Mouse (Mus musculus) MEL (cell line): ENCODE measurements around the gene Tmem132b. TPM values are rescaled to one million over a fixed set of nuclear protein-coding genes. Genes with fewer than 3 reads are reported as not detected.

Experiments
- DNase-seq: peaks from one replicate; pipeline ENCODE4 v3.0.0; 2011; ENCODE audit warnings: low read depth, low spot score
- H3K27ac ChIP-seq: 2 replicates; pipeline ENCODE4 v1.5.1; 2012; ENCODE audit warnings: low read depth, mild to moderate bottlenecking, control low read depth, low read length, moderate library complexity; ENCODE audit not compliant: control insufficient read depth
- H3K27me3 ChIP-seq, 2 experiments: fragments of 150-350 bp in 1 of 2; sonication (generic) in 1 of 2; 2 replicates each; pipeline ENCODE4 v1.6.1; 2012; ENCODE audit warnings: low read length in 2 of 2, mild to moderate bottlenecking in 2 of 2, improper control_type of control experiment in 1 of 2, moderate library complexity in 1 of 2; ENCODE audit not compliant: insufficient read depth in 2 of 2, control insufficient read depth in 1 of 2
- H3K36me3 ChIP-seq, 2 experiments: 2 replicates each; pipeline ENCODE4 v1.6.1; 2012 to 2014; ENCODE audit warnings: low read length in 2 of 2, improper control_type of control experiment in 1 of 2, inconsistent platforms in 1 of 2, mild to moderate bottlenecking in 1 of 2; ENCODE audit not compliant: insufficient read depth in 2 of 2, control insufficient read depth in 1 of 2
- H3K4me1 ChIP-seq, 2 experiments: fragments of 150-350 bp in 1 of 2; sonication (generic) in 1 of 2; 2 replicates each; pipeline ENCODE4 v1.6.1; 2012; ENCODE audit warnings: low read length in 2 of 2, improper control_type of control experiment in 1 of 2, mild to moderate bottlenecking in 1 of 2; ENCODE audit not compliant: insufficient read depth in 2 of 2, control insufficient read depth in 1 of 2
- H3K4me3 ChIP-seq, 2 experiments: fragments of 150-350 bp in 1 of 2; sonication (generic) in 1 of 2; 2 replicates each; pipeline ENCODE4 v1.5.1; 2012; ENCODE audit warnings: low read depth in 2 of 2, low read length in 2 of 2, mild to moderate bottlenecking in 2 of 2, moderate library complexity in 2 of 2, control low read depth in 1 of 2, improper control_type of control experiment in 1 of 2; ENCODE audit not compliant: control insufficient read depth in 1 of 2, insufficient read depth in 1 of 2
- H3K79me2 ChIP-seq: 2 replicates; pipeline ENCODE4 v1.6.1; 2012; ENCODE audit warnings: mild to moderate bottlenecking, low read length, moderate library complexity; ENCODE audit not compliant: control insufficient read depth, poor library complexity, insufficient read depth
- H3K9ac ChIP-seq: 2 replicates; pipeline ENCODE4 v1.6.1; 2012; ENCODE audit warnings: low read depth, mild to moderate bottlenecking, control low read depth, low read length, moderate library complexity; ENCODE audit not compliant: control insufficient read depth, poor library complexity, severe bottlenecking
- H3K9me3 ChIP-seq: fragments of 150-350 bp; sonication (generic); replicated peaks from 2 replicates; pipeline ENCODE4 v1.6.1; 2012; ENCODE audit warnings: mild to moderate bottlenecking, low read length, improper control_type of control experiment, moderate library complexity; ENCODE audit not compliant: insufficient read depth
- BHLHE40 ChIP-seq: IDR thresholded peaks from 2 replicates; pipeline ENCODE4 v1.6.1; 2012; ENCODE audit warnings: low read depth, mild to moderate bottlenecking, inconsistent platforms, low read length, improper control_type of control experiment, borderline replicate concordance
- CHD2 ChIP-seq: IDR thresholded peaks from 2 replicates; pipeline ENCODE4 v1.6.1; 2011; ENCODE audit warnings: low read length, improper control_type of control experiment
- E2F4 ChIP-seq: IDR thresholded peaks from 2 replicates; pipeline ENCODE4 v1.6.1; 2011; ENCODE audit warnings: low read depth, low read length, improper control_type of control experiment, borderline replicate concordance
- ELF1 ChIP-seq: IDR thresholded peaks from 2 replicates; pipeline ENCODE4 v1.6.1; 2014; ENCODE audit warnings: low read depth, mild to moderate bottlenecking, inconsistent platforms, low read length, improper control_type of control experiment, moderate library complexity
- EP300 ChIP-seq, 2 experiments: IDR thresholded peaks; 2 replicates each; pipeline ENCODE4 v1.6.1; 2011; ENCODE audit warnings: improper control_type of control experiment in 2 of 2, low read length in 2 of 2, low read depth in 1 of 2, mild to moderate bottlenecking in 1 of 2
- ETS1 ChIP-seq: IDR thresholded peaks from 2 replicates; pipeline ENCODE4 v1.6.1; 2012; ENCODE audit warnings: low read depth, mild to moderate bottlenecking, inconsistent platforms, low read length, improper control_type of control experiment, moderate library complexity
- GABPA ChIP-seq: IDR thresholded peaks from 2 replicates; pipeline ENCODE4 v1.6.1; 2012; ENCODE audit warnings: low read depth, mild to moderate bottlenecking, inconsistent platforms, low read length, improper control_type of control experiment, moderate library complexity
- GATA1 ChIP-seq: IDR thresholded peaks from 2 replicates; pipeline ENCODE4 v1.6.1; 2011; ENCODE audit warnings: low read depth, low read length, improper control_type of control experiment
- HCFC1 ChIP-seq: IDR thresholded peaks from 2 replicates; pipeline ENCODE4 v1.6.1; 2012; ENCODE audit warnings: low read depth, mild to moderate bottlenecking, inconsistent platforms, low read length, improper control_type of control experiment, moderate library complexity
- JUND ChIP-seq: IDR thresholded peaks from 2 replicates; pipeline ENCODE4 v1.6.1; 2011; ENCODE audit warnings: low read depth, mild to moderate bottlenecking, improper control_type of control experiment, low read length
- KAT2A ChIP-seq: conservative IDR thresholded peaks from 2 replicates; pipeline ENCODE4 v1.6.1; 2012; ENCODE audit warnings: low read depth, low read length, improper control_type of control experiment, inconsistent platforms
- MAX ChIP-seq: IDR thresholded peaks from 2 replicates; pipeline ENCODE4 v1.6.1; 2011; ENCODE audit warnings: low read length, improper control_type of control experiment
- MXI1 ChIP-seq: IDR thresholded peaks from 2 replicates; pipeline ENCODE4 v1.6.1; 2011; ENCODE audit warnings: mild to moderate bottlenecking, low read depth, low read length, improper control_type of control experiment
- MYB ChIP-seq: IDR thresholded peaks from 2 replicates; pipeline ENCODE4 v1.6.1; 2011; ENCODE audit warnings: mild to moderate bottlenecking, low read depth, low read length, improper control_type of control experiment
- NRF1 ChIP-seq: IDR thresholded peaks from 2 replicates; pipeline ENCODE4 v1.6.1; 2014; ENCODE audit warnings: low read depth, mild to moderate bottlenecking, inconsistent platforms, low read length, improper control_type of control experiment, moderate library complexity; ENCODE audit not compliant: poor library complexity, insufficient read depth, severe bottlenecking
- POLR2A ChIP-seq, 2 experiments: IDR thresholded peaks; 2 replicates each; pipeline ENCODE4 v1.6.1; 2011 to 2012; ENCODE audit warnings: low read length in 2 of 2, mild to moderate bottlenecking in 2 of 2, control low read depth in 1 of 2, improper control_type of control experiment in 1 of 2, low read depth in 1 of 2, moderate library complexity in 1 of 2; ENCODE audit not compliant: control insufficient read depth in 1 of 2, insufficient read depth in 1 of 2, poor library complexity in 1 of 2
- RAD21 ChIP-seq: IDR thresholded peaks from 2 replicates; pipeline ENCODE4 v1.6.1; 2011; ENCODE audit warnings: mild to moderate bottlenecking, low read depth, low read length, improper control_type of control experiment
- RCOR1 ChIP-seq: IDR thresholded peaks from 2 replicates; pipeline ENCODE4 v1.6.1; 2012; ENCODE audit warnings: low read depth, mild to moderate bottlenecking, inconsistent platforms, low read length, improper control_type of control experiment
- SIN3A ChIP-seq: IDR thresholded peaks from 2 replicates; pipeline ENCODE4 v1.6.1; 2012; ENCODE audit warnings: low read length, improper control_type of control experiment, inconsistent platforms
- TCF12 ChIP-seq: IDR thresholded peaks from 2 replicates; pipeline ENCODE4 v1.6.1; 2014; ENCODE audit warnings: low read depth, mild to moderate bottlenecking, inconsistent platforms, low read length, improper control_type of control experiment, moderate library complexity
- USF1 ChIP-seq: IDR thresholded peaks from 2 replicates; pipeline ENCODE4 v1.6.1; 2014; ENCODE audit warnings: low read depth, mild to moderate bottlenecking, inconsistent platforms, low read length, improper control_type of control experiment, moderate library complexity
- USF2 ChIP-seq, 2 experiments: IDR thresholded peaks; 2 replicates each; pipeline ENCODE4 v1.6.1; 2011 to 2012; ENCODE audit warnings: improper control_type of control experiment in 2 of 2, low read length in 2 of 2, borderline replicate concordance in 1 of 2, inconsistent platforms in 1 of 2, low read depth in 1 of 2, mild to moderate bottlenecking in 1 of 2; ENCODE audit not compliant: insufficient read depth in 1 of 2
- ZKSCAN1 ChIP-seq: IDR thresholded peaks from 2 replicates; pipeline ENCODE4 v1.6.1; 2012; ENCODE audit warnings: low read depth, mild to moderate bottlenecking, inconsistent platforms, low read length, improper control_type of control experiment, moderate library complexity
- ZMIZ1 ChIP-seq: IDR thresholded peaks from 2 replicates; pipeline ENCODE4 v1.6.1; 2012; ENCODE audit warnings: low read depth, mild to moderate bottlenecking, inconsistent platforms, low read length, improper control_type of control experiment, moderate library complexity
- ZNF384 ChIP-seq: IDR thresholded peaks from 2 replicates; pipeline ENCODE4 v1.6.1; 2012; ENCODE audit warnings: low read depth, mild to moderate bottlenecking, inconsistent platforms, low read length, improper control_type of control experiment
- polyA plus RNA-seq, 2 experiments: library from polyadenylated mRNA; stranded (reverse) in 1 of 2; unstranded in 1 of 2; fragments of >175 nt in 1 of 2; fragments of >200 nt in 1 of 2; gene quantifications; 2 replicates each; pipeline versions ENCODE4 v1.2.1 to v1.2.4; 2012; ENCODE audit warnings: low replicate concordance in 2 of 2, low read depth in 1 of 2; ENCODE audit not compliant: insufficient read length in 2 of 2, insufficient read depth in 1 of 2, missing spikeins in 1 of 2
- total RNA-seq: library from RNA; depleted of rRNA; stranded (reverse); fragments of 300-350 nt; gene quantifications from 2 replicates; pipeline ENCODE4 v1.2.3, GENCODE M21; 2012

The Tmem132b gene
- total and polyA plus RNA-seq, 3 experiments, result not detected

DNA sequence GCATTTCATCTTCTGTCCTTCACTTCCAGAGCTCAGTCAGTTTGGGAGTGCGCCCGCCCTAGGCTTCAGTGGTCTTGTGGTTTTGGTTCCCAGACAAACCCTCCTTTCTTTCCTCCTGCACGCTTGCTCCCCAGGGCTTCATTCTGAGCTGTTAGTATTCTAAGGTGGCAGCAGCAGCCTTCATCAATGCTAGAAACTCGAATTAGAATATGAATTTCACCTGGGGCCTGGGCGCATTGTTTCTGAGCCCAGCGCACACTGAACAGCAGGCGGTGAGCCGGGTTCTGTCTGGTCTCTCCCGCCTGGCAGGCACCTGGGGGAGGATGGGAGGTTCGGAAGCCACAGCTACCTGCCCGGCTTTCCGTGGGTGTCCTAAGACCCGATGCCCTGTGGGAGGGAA, 14.7 kb downstream of the Tmem132b start:
- Histone ChIP-seq H3K27ac (no peak overlapping the region), H3K4me3 (no peak overlapping the region), H3K27me3 (no peaks in the 10 kb centered on the region), H3K79me2 (no peaks in the 10 kb centered on the region), H3K9ac (no peak overlapping the region), H3K9me3 (no peaks in the 10 kb centered on the region), H3K4me1 (no peaks in the 10 kb centered on the region), H3K36me3 (no peaks in the 10 kb centered on the region)
- DNase-seq, result no peak
- TF ChIP-seq ZKSCAN1, result no peak
- TF ChIP-seq GABPA, result no peak
- TF ChIP-seq RAD21, result no peak
- no peak for TF ChIP-seq USF1
- no peak for TF ChIP-seq SIN3A
- TF ChIP-seq CHD2, result no peak
- no peak for TF ChIP-seq BHLHE40
- TF ChIP-seq E2F4, result no peak
- no peak for TF ChIP-seq TCF12
- TF ChIP-seq KAT2A, result no peak
- TF ChIP-seq ETS1, result no peak
- TF ChIP-seq MXI1, result no peak
- no peak for TF ChIP-seq EP300 (IDR thresholded peaks at IDR 0.05; ENCODE audit: low read depth in 1 of 2, low read length in 2 of 2)

DNA sequence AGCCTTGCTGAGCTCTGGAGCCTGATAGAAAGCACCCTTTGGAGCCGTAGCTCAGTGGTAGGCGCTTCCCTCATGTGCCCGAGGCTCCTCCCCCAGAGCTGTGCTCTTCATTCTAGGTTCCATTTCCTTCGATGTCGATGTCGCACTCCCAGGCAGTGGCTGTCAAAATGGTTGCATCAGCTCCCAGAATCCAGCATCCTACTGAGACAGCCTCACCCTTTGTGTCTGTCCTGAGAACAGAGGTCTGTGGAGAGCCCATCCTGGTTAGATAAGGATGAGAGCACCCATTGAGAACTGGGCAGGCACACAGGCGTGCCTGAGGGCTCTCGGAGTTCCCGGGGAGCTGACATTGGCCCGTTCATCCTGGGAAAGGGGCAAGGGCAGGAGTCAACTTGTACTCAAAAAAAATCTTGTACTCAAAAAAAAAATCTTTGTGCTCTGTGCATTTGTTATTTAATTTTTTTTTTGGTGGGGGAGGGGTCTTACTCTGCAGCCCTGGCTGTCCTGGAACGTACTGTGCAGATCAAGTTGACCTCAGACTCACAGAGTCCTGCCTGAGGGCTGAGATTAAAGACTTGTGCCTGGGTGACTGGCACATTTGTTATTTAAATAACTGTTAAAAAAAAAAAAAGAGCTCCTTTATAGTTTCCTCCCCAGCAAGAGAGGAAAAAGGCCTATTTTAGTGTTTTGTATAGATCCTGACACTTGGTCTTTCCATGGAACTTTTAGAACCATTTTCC, 18.3 kb downstream of the Tmem132b start:
- TF ChIP-seq JUND, result no peak
- DNase-seq, result no peak
- Histone ChIP-seq H3K79me2 (no peaks in the 10 kb centered on the region), H3K4me3 (no peak overlapping the region), H3K9ac (no peak overlapping the region), H3K36me3 (no peaks in the 10 kb centered on the region), H3K27me3 (no peaks in the 10 kb centered on the region), H3K9me3 (no peaks in the 10 kb centered on the region), H3K4me1 (no peaks in the 10 kb centered on the region), H3K27ac (no peak overlapping the region)

GRCm38 (mm10) chr5:125555732-125556131, 24.2 kb downstream of the Tmem132b start:
- no peak for DNase-seq
- Histone ChIP-seq H3K4me1 (no peaks in the 10 kb centered on the region), H3K79me2 (no peaks in the 10 kb centered on the region), H3K27ac (no peak overlapping the region), H3K9me3 (no peaks in the 10 kb centered on the region), H3K36me3 (no peaks in the 10 kb centered on the region), H3K4me3 (no peak overlapping the region), H3K9ac (no peak overlapping the region), H3K27me3 (no peaks in the 10 kb centered on the region; a peak in 1 of 4 replicates)
- no peak for TF ChIP-seq GATA1
- TF ChIP-seq MYB, result no peak
- no peak for TF ChIP-seq RCOR1
- no peak for TF ChIP-seq POLR2A (IDR thresholded peaks at IDR 0.05; ENCODE audit: control insufficient read depth in 1 of 2, insufficient read depth in 1 of 2, low read depth in 1 of 2, low read length in 2 of 2, poor library complexity in 1 of 2)
- no peak for TF ChIP-seq TCF12
- TF ChIP-seq ZNF384, result no peak
- TF ChIP-seq CHD2, result no peak
- TF ChIP-seq GABPA, result no peak
- no peak for TF ChIP-seq ETS1
- TF ChIP-seq ZKSCAN1, result no peak
- TF ChIP-seq E2F4, result no peak
- TF ChIP-seq ZMIZ1, result no peak
- no peak for TF ChIP-seq NRF1
- TF ChIP-seq HCFC1, result no peak
- TF ChIP-seq JUND, result no peak
- no peak for TF ChIP-seq MAX
- no peak for TF ChIP-seq USF2 (IDR thresholded peaks at IDR 0.05; ENCODE audit: borderline replicate concordance in 1 of 2, insufficient read depth in 1 of 2, low read depth in 1 of 2, low read length in 2 of 2)
- no peak for TF ChIP-seq ELF1
